Mouse (Mus musculus): ENCODE results near the gene Zmiz1.

DNA sequence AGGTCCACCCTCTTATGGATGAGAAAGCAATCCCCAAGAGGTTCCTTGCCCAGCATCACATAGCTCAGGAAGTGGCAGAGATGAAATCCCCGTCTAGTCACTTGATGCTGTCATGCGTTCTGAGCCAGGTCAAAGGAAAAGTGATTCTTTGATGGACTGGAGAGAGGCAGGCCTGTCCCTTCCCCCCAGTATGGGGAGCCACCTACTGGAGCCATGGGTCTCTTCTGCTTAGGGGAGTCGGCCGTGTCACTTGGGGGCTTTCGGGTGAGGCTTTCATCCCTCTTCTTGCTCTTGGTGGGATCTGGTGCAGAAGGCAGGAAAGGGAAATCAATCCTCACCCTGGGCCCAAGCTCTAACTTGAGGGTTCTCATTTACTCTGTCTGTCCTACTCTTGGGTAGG lies 71.8 kb downstream of the Zmiz1 start:
- TF ChIP-seq CTCF (IDR thresholded peaks at IDR 0.05; ENCODE audit: control insufficient read depth, insufficient read depth, insufficient read length) = no peak
- TF ChIP-seq MAX (IDR thresholded peaks at IDR 0.05) = no peak
- no peak for TF ChIP-seq MYOD1 (IDR thresholded peaks at IDR 0.05; ENCODE audit: control insufficient read depth, insufficient read length, low read depth)
- TF ChIP-seq MYOG (IDR thresholded peaks at IDR 0.05; ENCODE audit: control insufficient read depth, extremely low read depth, insufficient read length) = no peak
- no peak for TF ChIP-seq CEBPB (IDR thresholded peaks at IDR 0.05; ENCODE audit: low read depth)

All from C2C12 (cell line).